Comparison of ENCODE assay signal across 25 mouse cellular contexts in genomic region chr12:32087339-32087738, GRCm38 (mm10). TPM values are rescaled to one million over a fixed set of nuclear protein-coding genes. Genes with fewer than 3 reads are reported as not detected.
DNase-seq lines count a peak whose midpoint lies in the region; ATAC-seq and TF ChIP-seq lines count a peak whose summit lies in the region.
"Had no signal": no experiment of that assay in that cellular context is flagged by ENCODE, and none has a peak within 500 bp of the region (broad histone marks: within the 10 kb centered on the region; RNA-seq: fewer than 3 reads in every experiment).

No protein-coding gene starts in this region.

- H3K79me2 ChIP-seq in MEL (ENCODE audit: control insufficient read depth, insufficient read depth, low read length, poor library complexity) = no peaks in the 10 kb centered on the region

- no peak for ATAC-seq in liver, postnatal 0 days
- ATAC-seq in liver, embryonic 12.5 days = no peak
- ATAC-seq in megakaryocyte progenitor cell, adult 5-6 weeks (replicated peaks; ENCODE audit: poor library complexity) = peak; percentile 77
- ATAC-seq in erythroid progenitor cell, adult 5-6 weeks (replicated peaks; ENCODE audit: low FRiP score, poor library complexity, severe bottlenecking) = no peak; the same call in 1 of the 2 replicates
- ATAC-seq: forebrain, embryonic 14.5 days had no signal

- peaks cover 15% of the 10 kb centered on the region for H3K4me1 ChIP-seq in liver, postnatal 0 days (ENCODE audit: insufficient read depth)
- H3K4me1 ChIP-seq in liver, embryonic 12.5 days = peaks cover 42% of the 10 kb centered on the region
- H3K4me1 ChIP-seq in MEL (ENCODE audit: control insufficient read depth in 1 of 2, insufficient read depth in 2 of 2, low read length in 2 of 2) = peaks cover 28 to 33% of the 10 kb centered on the region in 2 experiments
- H3K4me1 ChIP-seq: embryonic facial prominence, embryonic 10.5 days; hindbrain, embryonic 12.5 days; limb, embryonic 15.5 days; lung, embryonic 15.5 days had no signal

- H3K9ac ChIP-seq in liver, postnatal 0 days (replicated peaks) = no peak overlapping the region
- H3K9ac ChIP-seq in liver, embryonic 12.5 days = no peak overlapping the region
- H3K9ac ChIP-seq in MEL (ENCODE audit: control insufficient read depth, low read depth, low read length, poor library complexity, severe bottlenecking) = peak overlapping the region; percentile 17
- H3K9ac ChIP-seq: hindbrain, embryonic 12.5 days; limb, embryonic 15.5 days; lung, embryonic 15.5 days; neural tube, embryonic 15.5 days had no signal

- no peak overlapping the region for H3K4me3 ChIP-seq in liver, postnatal 0 days (ENCODE audit: low read depth, low read length)
- H3K4me3 ChIP-seq in liver, embryonic 12.5 days = no peak overlapping the region
- peak overlapping the region; percentile 29 to 32; a peak in 3 of 4 replicates for H3K4me3 ChIP-seq in MEL (ENCODE audit: control insufficient read depth in 1 of 2, insufficient read depth in 1 of 2, low read depth in 2 of 2, low read length in 2 of 2)
- no peak overlapping the region for H3K4me3 ChIP-seq in left cerebral cortex, adult 2 months
- H3K4me3 ChIP-seq: embryonic facial prominence, embryonic 10.5 days; hindbrain, embryonic 12.5 days; layer of hippocampus, adult 2 months; limb, embryonic 15.5 days; lung, embryonic 15.5 days; myocyte; neural tube, embryonic 15.5 days had no signal

- no peak for TF ChIP-seq RAD21 in MEL (IDR thresholded peaks at IDR 0.05; ENCODE audit: low read depth, low read length)

- no peak overlapping the region for H3K27ac ChIP-seq in liver, postnatal 0 days (ENCODE audit: low read depth)
- H3K27ac ChIP-seq in liver, embryonic 12.5 days = no peak overlapping the region
- no peak overlapping the region for H3K27ac ChIP-seq in MEL (ENCODE audit: control insufficient read depth, low read depth, low read length)
- H3K27ac ChIP-seq in left cerebral cortex, adult 2 months = no peak overlapping the region
- H3K27ac ChIP-seq: embryonic facial prominence, embryonic 10.5 days; hindbrain, embryonic 12.5 days; layer of hippocampus, adult 2 months; limb, embryonic 15.5 days; lung, embryonic 15.5 days; macrophage; neural tube, embryonic 15.5 days had no signal

- peak overlapping the region; percentile 28 for H3K4me2 ChIP-seq in liver, postnatal 0 days (ENCODE audit: low read depth, low read length)
- no peak overlapping the region for H3K4me2 ChIP-seq in liver, embryonic 12.5 days
- H3K4me2 ChIP-seq: hindbrain, embryonic 12.5 days; limb, embryonic 15.5 days; lung, embryonic 15.5 days; neural tube, embryonic 15.5 days had no signal

- no peak for TF ChIP-seq POLR2A in MEL (IDR thresholded peaks at IDR 0.05; ENCODE audit: control insufficient read depth in 1 of 2, insufficient read depth in 1 of 2, low read depth in 1 of 2, low read length in 2 of 2, poor library complexity in 1 of 2)

- 32% methylated on average over 8 of the region's 8 CpGs for WGBS in liver, postnatal 0 days (ENCODE audit: insufficient replicate concordance)
- WGBS in liver, embryonic 12.5 days (ENCODE audit: insufficient replicate concordance) = 29% methylated on average over 8 of the region's 8 CpGs

- no peak for TF ChIP-seq EP300 in liver, postnatal 0 days (IDR thresholded peaks at IDR 0.05; ENCODE audit: low read depth)
- TF ChIP-seq EP300 in MEL (IDR thresholded peaks at IDR 0.05; ENCODE audit: low read depth in 1 of 2, low read length in 2 of 2) = peak in 1 of 2 experiments; percentile 45; a peak in 3 of 4 replicates

- H3K36me3 ChIP-seq in liver, postnatal 0 days (replicated peaks; ENCODE audit: insufficient read depth, low read length) = no peaks in the 10 kb centered on the region
- H3K36me3 ChIP-seq in liver, embryonic 12.5 days = peaks cover 23% of the 10 kb centered on the region
- H3K36me3 ChIP-seq in MEL (ENCODE audit: control insufficient read depth in 1 of 2, insufficient read depth in 2 of 2, low read length in 2 of 2) = peaks cover 0 to 28% of the 10 kb centered on the region in 2 experiments; a peak in 2 of 4 replicates
- H3K36me3 ChIP-seq: embryonic facial prominence, embryonic 10.5 days; hindbrain, embryonic 12.5 days; limb, embryonic 15.5 days; lung, embryonic 15.5 days; neural tube, embryonic 15.5 days had no signal

- no peaks in the 10 kb centered on the region for H3K9me3 ChIP-seq in liver, postnatal 0 days (ENCODE audit: low read length)
- H3K9me3 ChIP-seq in liver, embryonic 12.5 days (replicated peaks) = peaks cover 24% of the 10 kb centered on the region
- H3K9me3 ChIP-seq in MEL (replicated peaks; ENCODE audit: insufficient read depth, low read length) = no peaks in the 10 kb centered on the region
- H3K9me3 ChIP-seq: limb, embryonic 15.5 days; lung, embryonic 15.5 days; neural tube, embryonic 15.5 days had no signal

- intact Hi-C loops in left cerebral cortex, adult 2 months (cut with DNase I) = no loop called here

- TF ChIP-seq CTCF in liver, postnatal 0 days (IDR thresholded peaks at IDR 0.05; ENCODE audit: low read depth) = no peak
- TF ChIP-seq CTCF in MEL (IDR thresholded peaks at IDR 0.05 in 2 of 3, conservative IDR thresholded peaks at IDR 0.05 in 1 of 3; ENCODE audit: control insufficient read depth in 1 of 3, insufficient read depth in 1 of 3, low read depth in 2 of 3, low read length in 3 of 3, poor library complexity in 1 of 3, severe bottlenecking in 1 of 3) = no peak
- TF ChIP-seq CTCF in left cerebral cortex, adult 2 months (IDR thresholded peaks at IDR 0.05) = no peak

- no peak for DNase-seq in liver, postnatal 0 days
- DNase-seq in A20 (ENCODE audit: low read depth, low spot score) = peak; percentile 77
- DNase-seq in MEL (ENCODE audit: low read depth, low spot score) = peak; percentile 74
- DNase-seq in urinary bladder, adult 2 months (ENCODE audit: low spot score) = no peak
- DNase-seq in left cerebral cortex, adult 2 months (ENCODE audit: extremely low spot score in 1 of 2, low spot score in 2 of 2) = no peak
- DNase-seq: cerebellum, adult 2 months; cerebellum, postnatal 36 days; gastrocnemius, postnatal 10 days; kidney, adult 18-20 months; kidney, postnatal 10 days; layer of hippocampus, postnatal 36 days; midbrain, embryonic 14.5 days; right cerebral cortex, postnatal 4 days had no signal

- no peaks in the 10 kb centered on the region for H3K27me3 ChIP-seq in liver, postnatal 0 days (ENCODE audit: insufficient read depth, low read length)
- no peaks in the 10 kb centered on the region for H3K27me3 ChIP-seq in liver, embryonic 12.5 days (replicated peaks)
- H3K27me3 ChIP-seq in MEL (ENCODE audit: control insufficient read depth in 1 of 2, insufficient read depth in 2 of 2, low read length in 2 of 2) = no peaks in the 10 kb centered on the region
- H3K27me3 ChIP-seq: hindbrain, embryonic 12.5 days; limb, embryonic 15.5 days; lung, embryonic 15.5 days; neural tube, embryonic 15.5 days had no signal

TF ChIP-seq in MEL, 35 proteins besides CTCF, POLR2A, EP300 and RAD21:
- TF ChIP-seq NRF1 (IDR thresholded peaks at IDR 0.05; ENCODE audit: insufficient read depth, low read depth, low read length, poor library complexity, severe bottlenecking) = no peak
- TF ChIP-seq GABPA (IDR thresholded peaks at IDR 0.05; ENCODE audit: low read depth, low read length) = no peak
- no peak for TF ChIP-seq USF1 (IDR thresholded peaks at IDR 0.05; ENCODE audit: low read depth, low read length)
- no peak for TF ChIP-seq POLR2AphosphoS2 (IDR thresholded peaks at IDR 0.05; ENCODE audit: low read length)
- TF ChIP-seq ZC3H11A (IDR thresholded peaks at IDR 0.05; ENCODE audit: low read depth, low read length) = no peak
- TF ChIP-seq SMC3 (IDR thresholded peaks at IDR 0.05; ENCODE audit: low read depth, low read length) = no peak
- 0 out of 2 replicates have a peak, but pooled peaks have one; percentile 12 for TF ChIP-seq TCF12 (IDR thresholded peaks at IDR 0.05; ENCODE audit: low read depth, low read length)

RNA-seq across cellular contexts. Expression of gene Prkar2b, which starts 26.2 kb away (rescaled TPM):
- 34.0 and 34.6 TPM in 2 replicates for polyA plus RNA-seq in liver, postnatal 0 days (2015; fragmentation: Nextera tagmentation; extraction: Ambion mirVana)
- polyA plus RNA-seq in liver, embryonic 12.5 days (2016; fragmentation: Nextera tagmentation; extraction: Ambion mirVana) = 137 and 141 TPM in 2 replicates
- total RNA-seq in MEL (2012; rRNA removed) = 15.2 and 15.7 TPM in 2 replicates
- polyA plus RNA-seq in MEL (2012; ENCODE audit: insufficient read depth in 1 of 2, insufficient read length in 2 of 2, low read depth in 1 of 2, low replicate concordance in 2 of 2, missing spikeins in 1 of 2) = 100 to 1,000 TPM in 1 of 2 experiments, 10 to 100 TPM in 1; 34.1 to 154 TPM
- 94.3 and 99.4 TPM in 2 replicates for total RNA-seq in megakaryocyte progenitor cell, adult 5-6 weeks (2015)
- 77.3 and 87.7 TPM in 2 replicates for total RNA-seq in megakaryocyte progenitor cell, adult 5-6 weeks (2017)
- total RNA-seq in erythroid progenitor cell, adult 5-6 weeks (2015; ENCODE audit: low replicate concordance) = 160 and 200 TPM in 2 replicates
- total RNA-seq in erythroid progenitor cell, adult 5-6 weeks (2017; ENCODE audit: low replicate concordance) = 154 and 188 TPM in 2 replicates
- 8.6 and 10.0 TPM in 2 replicates for polyA plus RNA-seq in urinary bladder, adult 2 months (2012; rRNA removed)
- 10 to 100 TPM; 70.7 to 75.9 TPM for total RNA-seq in left cerebral cortex, adult 2 months (2021)

Comparison
In these comparisons a context has a peak if more than half of its experiments do, and no peak if none do; other contexts are left out.
1. DNase-seq: peak in A20 (single experiment) and MEL (single experiment); none in liver, postnatal 0 days (single experiment), urinary bladder, adult 2 months (single experiment) and left cerebral cortex, adult 2 months (0 of 2).
2. H3K4me3 ChIP-seq: peak in MEL (2 of 2); none in liver, postnatal 0 days (single experiment), liver, embryonic 12.5 days (single experiment) and left cerebral cortex, adult 2 months (single experiment).